Mouse (Mus musculus) MEL (cell line): ENCODE measurements at regions not wholly inside any gene's neighbourhood (a gene's known extent, or its start where the extent isn't known, plus 50 kb on each side); places are given as distances from the start of the nearest gene placed in this dataset.

Experiments
- DNase-seq: peaks from one replicate; pipeline ENCODE4 v3.0.0; 2011; ENCODE audit warnings: low read depth, low spot score
- H3K27ac ChIP-seq: 2 replicates; pipeline ENCODE4 v1.5.1; 2012; ENCODE audit warnings: low read depth, mild to moderate bottlenecking, control low read depth, low read length, moderate library complexity; ENCODE audit not compliant: control insufficient read depth
- H3K27me3 ChIP-seq, 2 experiments: fragments of 150-350 bp in 1 of 2; sonication (generic) in 1 of 2; 2 replicates each; pipeline ENCODE4 v1.6.1; 2012; ENCODE audit warnings: low read length in 2 of 2, mild to moderate bottlenecking in 2 of 2, improper control_type of control experiment in 1 of 2, moderate library complexity in 1 of 2; ENCODE audit not compliant: insufficient read depth in 2 of 2, control insufficient read depth in 1 of 2
- H3K36me3 ChIP-seq, 2 experiments: 2 replicates each; pipeline ENCODE4 v1.6.1; 2012 to 2014; ENCODE audit warnings: low read length in 2 of 2, improper control_type of control experiment in 1 of 2, inconsistent platforms in 1 of 2, mild to moderate bottlenecking in 1 of 2; ENCODE audit not compliant: insufficient read depth in 2 of 2, control insufficient read depth in 1 of 2
- H3K4me1 ChIP-seq, 2 experiments: fragments of 150-350 bp in 1 of 2; sonication (generic) in 1 of 2; 2 replicates each; pipeline ENCODE4 v1.6.1; 2012; ENCODE audit warnings: low read length in 2 of 2, improper control_type of control experiment in 1 of 2, mild to moderate bottlenecking in 1 of 2; ENCODE audit not compliant: insufficient read depth in 2 of 2, control insufficient read depth in 1 of 2
- H3K4me3 ChIP-seq, 2 experiments: fragments of 150-350 bp in 1 of 2; sonication (generic) in 1 of 2; 2 replicates each; pipeline ENCODE4 v1.5.1; 2012; ENCODE audit warnings: low read depth in 2 of 2, low read length in 2 of 2, mild to moderate bottlenecking in 2 of 2, moderate library complexity in 2 of 2, control low read depth in 1 of 2, improper control_type of control experiment in 1 of 2; ENCODE audit not compliant: control insufficient read depth in 1 of 2, insufficient read depth in 1 of 2
- H3K79me2 ChIP-seq: 2 replicates; pipeline ENCODE4 v1.6.1; 2012; ENCODE audit warnings: mild to moderate bottlenecking, low read length, moderate library complexity; ENCODE audit not compliant: control insufficient read depth, poor library complexity, insufficient read depth
- H3K9ac ChIP-seq: 2 replicates; pipeline ENCODE4 v1.6.1; 2012; ENCODE audit warnings: low read depth, mild to moderate bottlenecking, control low read depth, low read length, moderate library complexity; ENCODE audit not compliant: control insufficient read depth, poor library complexity, severe bottlenecking
- H3K9me3 ChIP-seq: fragments of 150-350 bp; sonication (generic); replicated peaks from 2 replicates; pipeline ENCODE4 v1.6.1; 2012; ENCODE audit warnings: mild to moderate bottlenecking, low read length, improper control_type of control experiment, moderate library complexity; ENCODE audit not compliant: insufficient read depth
- EP300 ChIP-seq, 2 experiments: IDR thresholded peaks; 2 replicates each; pipeline ENCODE4 v1.6.1; 2011; ENCODE audit warnings: improper control_type of control experiment in 2 of 2, low read length in 2 of 2, low read depth in 1 of 2, mild to moderate bottlenecking in 1 of 2
- ETS1 ChIP-seq: IDR thresholded peaks from 2 replicates; pipeline ENCODE4 v1.6.1; 2012; ENCODE audit warnings: low read depth, mild to moderate bottlenecking, inconsistent platforms, low read length, improper control_type of control experiment, moderate library complexity
- HCFC1 ChIP-seq: IDR thresholded peaks from 2 replicates; pipeline ENCODE4 v1.6.1; 2012; ENCODE audit warnings: low read depth, mild to moderate bottlenecking, inconsistent platforms, low read length, improper control_type of control experiment, moderate library complexity
- JUND ChIP-seq: IDR thresholded peaks from 2 replicates; pipeline ENCODE4 v1.6.1; 2011; ENCODE audit warnings: low read depth, mild to moderate bottlenecking, improper control_type of control experiment, low read length
- MAFK ChIP-seq: IDR thresholded peaks from 2 replicates; pipeline ENCODE4 v1.6.1; 2011; ENCODE audit warnings: low read depth, mild to moderate bottlenecking, low read length, improper control_type of control experiment, borderline replicate concordance
- MAZ ChIP-seq: IDR thresholded peaks from 2 replicates; pipeline ENCODE4 v1.6.1; 2012; ENCODE audit warnings: low read depth, mild to moderate bottlenecking, inconsistent platforms, low read length, improper control_type of control experiment
- MXI1 ChIP-seq: IDR thresholded peaks from 2 replicates; pipeline ENCODE4 v1.6.1; 2011; ENCODE audit warnings: mild to moderate bottlenecking, low read depth, low read length, improper control_type of control experiment
- MYB ChIP-seq: IDR thresholded peaks from 2 replicates; pipeline ENCODE4 v1.6.1; 2011; ENCODE audit warnings: mild to moderate bottlenecking, low read depth, low read length, improper control_type of control experiment
- NELFE ChIP-seq: IDR thresholded peaks from 2 replicates; pipeline ENCODE4 v1.6.1; 2011; ENCODE audit warnings: low read depth, low read length, improper control_type of control experiment
- POLR2A ChIP-seq, 2 experiments: IDR thresholded peaks; 2 replicates each; pipeline ENCODE4 v1.6.1; 2011 to 2012; ENCODE audit warnings: low read length in 2 of 2, mild to moderate bottlenecking in 2 of 2, control low read depth in 1 of 2, improper control_type of control experiment in 1 of 2, low read depth in 1 of 2, moderate library complexity in 1 of 2; ENCODE audit not compliant: control insufficient read depth in 1 of 2, insufficient read depth in 1 of 2, poor library complexity in 1 of 2
- POLR2AphosphoS2 ChIP-seq: IDR thresholded peaks from 2 replicates; pipeline ENCODE4 v1.6.1; 2011; ENCODE audit warnings: low read length, improper control_type of control experiment
- POLR2AphosphoS5 ChIP-seq: IDR thresholded peaks from 2 replicates; pipeline ENCODE4 v1.6.1; 2012; ENCODE audit warnings: low read depth, borderline replicate concordance, mild to moderate bottlenecking, inconsistent platforms, low read length, moderate library complexity, mixed read lengths
- TBP ChIP-seq: IDR thresholded peaks from 2 replicates; pipeline ENCODE4 v1.8.0; 2011; ENCODE audit warnings: low read depth, low read length, improper control_type of control experiment
- USF1 ChIP-seq: IDR thresholded peaks from 2 replicates; pipeline ENCODE4 v1.6.1; 2014; ENCODE audit warnings: low read depth, mild to moderate bottlenecking, inconsistent platforms, low read length, improper control_type of control experiment, moderate library complexity
- USF2 ChIP-seq, 2 experiments: IDR thresholded peaks; 2 replicates each; pipeline ENCODE4 v1.6.1; 2011 to 2012; ENCODE audit warnings: improper control_type of control experiment in 2 of 2, low read length in 2 of 2, borderline replicate concordance in 1 of 2, inconsistent platforms in 1 of 2, low read depth in 1 of 2, mild to moderate bottlenecking in 1 of 2; ENCODE audit not compliant: insufficient read depth in 1 of 2
- ZMIZ1 ChIP-seq: IDR thresholded peaks from 2 replicates; pipeline ENCODE4 v1.6.1; 2012; ENCODE audit warnings: low read depth, mild to moderate bottlenecking, inconsistent platforms, low read length, improper control_type of control experiment, moderate library complexity

DNA sequence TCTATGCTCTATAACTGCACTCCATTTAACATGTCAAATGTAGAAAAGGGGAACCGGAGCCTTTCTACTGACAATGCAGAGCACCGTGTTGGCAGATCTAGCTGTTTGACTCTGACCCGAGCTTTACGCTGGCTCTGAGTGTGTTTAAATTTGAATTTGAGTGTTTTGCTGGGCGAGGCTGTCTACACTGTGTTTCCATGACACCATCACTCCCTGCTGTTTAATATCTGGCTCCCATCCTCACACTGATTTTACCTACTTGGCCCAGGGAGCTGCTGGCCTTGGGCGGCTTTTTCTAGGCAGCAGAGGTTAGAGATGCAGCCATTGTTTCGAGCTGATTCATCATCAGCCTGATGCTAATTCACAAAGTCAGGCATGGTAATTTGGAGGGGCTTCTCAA lies 100.7 kb upstream of the Serp2 start:
- Histone ChIP-seq H3K4me3 (no peak overlapping the region), H3K9ac (no peak overlapping the region), H3K4me1 (no peaks in the 10 kb centered on the region), H3K27ac (no peak overlapping the region), H3K27me3 (peaks cover 0 to 4% of the 10 kb centered on the region in 2 experiments; a peak in 2 of 4 replicates)
- DNase-seq: no peak
- TF ChIP-seq USF1 (no peak), MAZ (no peak), ETS1 (no peak), JUND (no peak), MYB (no peak), USF2 (IDR thresholded peaks at IDR 0.05; ENCODE audit: borderline replicate concordance in 1 of 2, insufficient read depth in 1 of 2, low read depth in 1 of 2, low read length in 2 of 2) (no peak), EP300 (IDR thresholded peaks at IDR 0.05; ENCODE audit: low read depth in 1 of 2, low read length in 2 of 2) (no peak), MXI1 (no peak), POLR2AphosphoS5 (no peak), NELFE (no peak), POLR2A (IDR thresholded peaks at IDR 0.05; ENCODE audit: control insufficient read depth in 1 of 2, insufficient read depth in 1 of 2, low read depth in 1 of 2, low read length in 2 of 2, poor library complexity in 1 of 2) (no peak), MAFK (no peak), POLR2AphosphoS2 (no peak), TBP (no peak), HCFC1 (no peak)
- TF ChIP-seq, all 39 proteins: peak for 0
- Histone ChIP-seq H3K36me3 (no peaks in the 10 kb centered on the region), H3K9me3 (no peaks in the 10 kb centered on the region), H3K79me2 (no peaks in the 10 kb centered on the region)

DNA sequence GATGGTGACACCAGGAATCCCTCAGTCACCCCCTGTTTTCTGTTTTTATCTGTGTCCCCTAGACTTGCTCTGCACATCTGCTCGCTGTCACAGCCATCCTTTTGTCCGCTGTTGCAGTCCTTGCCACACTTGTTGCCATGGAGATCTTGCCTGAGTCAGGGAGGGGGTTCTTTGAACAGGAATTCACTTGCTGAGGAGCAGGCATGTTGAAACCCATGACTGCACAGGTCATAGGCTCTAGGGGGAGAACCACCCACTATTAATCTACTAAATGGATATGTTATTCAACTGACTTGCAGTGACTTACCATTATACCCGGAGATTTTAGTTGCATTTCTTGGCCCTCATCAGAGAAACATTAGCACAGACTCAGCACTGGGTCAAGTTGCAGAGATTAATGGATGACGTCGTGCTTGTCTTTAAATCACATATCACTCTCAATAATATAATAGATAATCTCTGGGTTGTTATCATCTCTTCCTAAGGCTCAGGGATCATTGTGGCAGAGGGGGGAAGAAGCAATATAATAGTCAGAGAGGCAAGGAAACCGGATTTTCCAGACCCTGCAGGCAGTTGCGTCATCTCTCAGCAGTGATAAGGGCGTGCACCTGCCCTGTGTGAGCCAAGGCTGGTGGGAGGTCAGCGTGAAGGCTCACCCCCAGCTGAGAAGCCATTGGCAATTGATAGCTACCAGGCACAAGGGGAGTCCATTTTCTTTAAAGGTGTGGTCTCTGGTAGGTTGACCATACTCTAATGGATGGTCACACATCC lies 95.9 kb upstream of the Serp2 start:
- Histone ChIP-seq H3K9me3 (no peaks in the 10 kb centered on the region), H3K9ac (no peak overlapping the region), H3K27ac (no peak overlapping the region), H3K79me2 (no peaks in the 10 kb centered on the region), H3K36me3 (no peaks in the 10 kb centered on the region), H3K4me3 (no peak overlapping the region), H3K27me3 (peaks cover 0 to 3% of the 10 kb centered on the region in 2 experiments; a peak in 2 of 4 replicates), H3K4me1 (no peaks in the 10 kb centered on the region)
- TF ChIP-seq ZMIZ1 (no peak), MYB (no peak)
- DNase-seq: no peak
